Mouse (Mus musculus) heart, embryonic 16.5 days (tissue): Measurements from ENCODE around the gene Jak2. TPM values are rescaled to one million over a fixed set of nuclear protein-coding genes. Genes with fewer than 3 reads are reported as not detected.

Experiments used
- ATAC-seq: fragments of 200-750 bp; cut with Nextera tagmentation; replicated peaks from 2 replicates; pipeline ENCODE4 v1.8.0; 2017; ENCODE audit warnings: moderate number of reproducible peaks; ENCODE audit not compliant: insufficient read depth, low FRiP score; ENCODE audit errors: extremely low read depth
- H3K27ac ChIP-seq: fragments of 300-500 bp; sonication (generic); 2 replicates; pipeline ENCODE4 v1.5.1; 2014; ENCODE audit warnings: mild to moderate bottlenecking, low read length, control low read depth, moderate library complexity
- H3K27me3 ChIP-seq: fragments of 300-500 bp; sonication (generic); 2 replicates; pipeline ENCODE4 v1.6.1; 2014; ENCODE audit warnings: low read length, mixed read lengths; ENCODE audit not compliant: control insufficient read depth, insufficient read depth
- H3K36me3 ChIP-seq: fragments of 300-500 bp; sonication (generic); 2 replicates; pipeline ENCODE4 v1.6.1; 2014; ENCODE audit not compliant: control insufficient read depth, insufficient read depth
- H3K4me1 ChIP-seq: fragments of 300-500 bp; sonication (generic); 2 replicates; pipeline ENCODE4 v1.6.1; 2014; ENCODE audit warnings: low read length, mixed read lengths; ENCODE audit not compliant: control insufficient read depth, insufficient read depth
- H3K4me2 ChIP-seq: fragments of 300-500 bp; sonication (generic); 2 replicates; pipeline ENCODE4 v1.6.1; 2014; ENCODE audit warnings: low read depth, mild to moderate bottlenecking, control low read depth, low read length
- H3K4me3 ChIP-seq: fragments of 300-500 bp; sonication (generic); 2 replicates; pipeline ENCODE4 v1.5.1; 2014; ENCODE audit warnings: mild to moderate bottlenecking, control low read depth, low read length
- H3K9ac ChIP-seq: fragments of 300-500 bp; sonication (generic); 2 replicates; pipeline ENCODE4 v1.6.1; 2014; ENCODE audit warnings: low read length, control low read depth
- H3K9me3 ChIP-seq: fragments of 300-500 bp; sonication (generic); replicated peaks from 2 replicates; pipeline ENCODE4 v1.6.1; 2016; ENCODE audit warnings: low read length; ENCODE audit not compliant: control insufficient read depth
- WGBS: fragments of 180-500 bp; shearing (Covaris S2); extraction: QIAGEN DNeasy Blood & Tissue Kit; methylation state at CpG from one replicate; pipeline ENCODE4 v1.1.7; 2014; 5-methylcytosine and 5-hydroxymethylcytosine counted together
- polyA plus RNA-seq: library from polyadenylated mRNA; unstranded; fragments of >200 nt; fragmentation: Nextera tagmentation; extraction: Ambion mirVana; gene quantifications from 2 replicates; pipeline ENCODE4 v1.2.1, GENCODE M21; 2015

The Jak2 gene
- polyA plus RNA-seq, 1 experiment from 2014 or later: 5.5 TPM

DNA sequence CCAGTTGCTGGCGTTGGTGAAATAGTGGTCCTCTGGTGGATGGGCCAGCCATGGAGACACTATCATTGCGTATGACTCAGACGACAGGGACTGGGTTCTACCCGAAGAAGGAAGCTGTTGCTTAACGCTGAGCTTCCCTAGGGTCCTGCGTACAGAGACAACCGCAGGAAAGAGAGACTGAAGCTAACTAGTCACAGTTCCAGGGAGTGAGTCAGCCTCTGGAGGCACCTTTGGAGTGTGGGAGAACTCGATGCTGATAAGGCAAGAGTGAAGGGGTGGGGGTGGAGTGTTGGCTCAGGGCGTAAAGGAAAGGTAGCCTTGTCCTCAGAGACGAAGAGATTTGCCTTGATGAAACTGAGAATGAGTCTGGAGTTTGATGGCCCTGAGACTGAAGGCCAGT lies 10.0 kb upstream of the Jak2 start:
- peaks cover 30% of the 10 kb centered on the region for H3K4me1 ChIP-seq
- no peak for ATAC-seq
- no peaks in the 10 kb centered on the region; the same call in 1 of the 2 replicates for H3K9me3 ChIP-seq
- no peak overlapping the region for H3K4me2 ChIP-seq
- no peak overlapping the region for H3K4me3 ChIP-seq
- H3K36me3 ChIP-seq: no peaks in the 10 kb centered on the region
- H3K9ac ChIP-seq: no peak overlapping the region
- whole genome bisulfite sequencing: 42% methylated on average over 10 of the region's 10 CpGs
- no peak overlapping the region for H3K27ac ChIP-seq
- no peaks in the 10 kb centered on the region for H3K27me3 ChIP-seq

DNA sequence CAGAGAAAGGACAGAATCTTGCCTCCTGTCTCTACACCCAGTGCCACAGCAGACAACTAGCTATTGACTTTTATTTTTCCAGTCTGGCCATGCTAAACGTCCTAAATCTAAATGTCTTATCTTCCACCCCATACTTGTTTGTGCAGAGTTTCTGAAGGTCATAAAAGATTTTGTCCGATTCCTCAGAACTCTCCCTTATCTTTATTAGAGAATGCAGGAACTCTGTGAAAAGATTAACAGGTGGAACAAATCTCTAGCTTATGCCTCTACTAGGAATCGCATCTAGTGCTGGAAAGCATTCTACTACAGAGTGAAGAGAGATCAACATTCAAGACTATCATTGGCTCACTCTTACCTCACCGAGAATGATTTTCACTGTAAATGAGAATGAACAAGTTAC lies 1.7 kb upstream of the Jak2 start:
- Histone ChIP-seq H3K4me1 (peaks cover 34% of the 10 kb centered on the region), H3K27ac (no peak overlapping the region), H3K9ac (peak overlapping the region; percentile 99), H3K4me2 (peak overlapping the region; percentile 94), H3K9me3 (no peaks in the 10 kb centered on the region; the same call in 1 of the 2 replicates), H3K4me3 (peak overlapping the region; percentile 96), H3K36me3 (no peaks in the 10 kb centered on the region), H3K27me3 (no peaks in the 10 kb centered on the region)
- WGBS: 33% methylated on average over 4 of the region's 4 CpGs
- no peak for ATAC-seq

DNA sequence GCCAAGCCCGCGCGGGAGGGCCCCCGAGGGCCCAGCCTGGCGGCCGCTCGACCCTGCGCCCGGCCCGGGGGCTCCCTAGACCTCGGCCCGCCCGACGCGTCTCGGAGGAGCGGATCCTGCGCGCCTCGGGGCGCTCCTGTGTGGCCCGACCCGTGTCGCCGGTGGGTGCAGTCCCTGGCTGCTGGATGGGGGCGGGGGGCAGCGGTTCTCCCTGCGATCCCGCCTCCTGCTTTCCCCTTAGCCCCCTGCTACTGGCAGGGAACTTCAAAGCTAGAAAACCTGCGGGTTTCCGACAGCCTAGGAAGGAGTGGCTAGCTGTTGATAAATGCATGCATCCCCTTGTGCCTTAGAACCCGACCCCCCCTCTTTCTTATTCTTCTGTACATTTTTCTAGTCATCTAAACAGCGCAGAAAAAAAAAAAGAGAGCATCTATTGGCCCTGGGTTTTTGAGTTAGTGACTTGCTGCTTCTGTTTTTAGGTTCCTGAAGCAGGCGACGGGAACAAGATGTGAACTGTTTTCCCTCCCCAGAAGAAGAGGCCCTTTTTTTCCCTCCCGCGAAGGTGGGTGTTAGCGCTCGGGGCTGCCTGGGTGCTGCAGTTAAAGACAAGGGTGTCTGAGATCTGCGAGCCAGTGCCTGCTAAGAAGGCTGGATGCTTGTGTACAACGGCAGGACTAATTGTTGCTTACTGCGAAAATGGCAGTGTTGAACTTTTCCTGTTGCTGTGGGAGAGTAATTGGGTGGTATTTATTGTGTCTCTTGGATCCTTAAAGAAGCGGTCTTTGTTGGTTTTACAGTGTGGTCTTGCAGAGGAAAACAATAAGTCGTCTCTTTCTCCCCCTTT lies 552 bp downstream of the Jak2 start:
- Histone ChIP-seq H3K4me2 (peak overlapping the region; percentile 94), H3K4me3 (peak overlapping the region; percentile 96), H3K27me3 (no peaks in the 10 kb centered on the region), H3K4me1 (peaks cover 34% of the 10 kb centered on the region), H3K9ac (peak overlapping the region; percentile 99), H3K9me3 (no peaks in the 10 kb centered on the region), H3K36me3 (no peaks in the 10 kb centered on the region), H3K27ac (peak overlapping the region; percentile 96)
- WGBS: under 1% methylated on average over 44 of the region's 44 CpGs
- peak; percentile 39 for ATAC-seq

GRCm38 (mm10) chr19:29252831-29253545 lies 1.4 kb downstream of the Jak2 start:
- peak overlapping the region; percentile 96; the same call in 1 of the 2 replicates for H3K27ac ChIP-seq
- H3K9me3 ChIP-seq: no peaks in the 10 kb centered on the region

DNA sequence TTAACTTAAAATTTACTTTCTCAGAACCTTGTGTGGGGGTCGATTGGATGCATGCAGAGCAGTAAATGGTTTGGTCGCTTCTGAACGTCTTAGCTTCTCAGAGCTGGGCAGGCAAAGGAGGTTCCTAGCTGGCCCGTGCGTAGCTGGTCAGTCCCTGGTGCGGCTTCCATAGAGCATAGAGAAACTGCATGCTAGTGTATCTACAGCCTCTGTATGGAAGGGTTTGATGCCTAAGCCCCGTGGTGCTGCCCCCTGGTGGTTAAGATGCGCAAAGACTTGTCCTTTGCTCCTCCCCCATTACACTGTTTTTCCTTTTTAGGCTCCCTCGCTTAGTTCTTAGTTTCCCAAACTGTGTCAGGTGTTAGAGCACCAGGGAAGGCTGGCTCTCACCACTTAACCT lies 2.1 kb downstream of the Jak2 start:
- WGBS: 2% methylated on average over 9 of the region's 9 CpGs
- peak overlapping the region; percentile 67 for H3K9ac ChIP-seq
- H3K27me3 ChIP-seq: no peaks in the 10 kb centered on the region
- 0 out of 2 replicates have a peak, but pooled peaks have one; percentile 20 for ATAC-seq
- no peaks in the 10 kb centered on the region for H3K36me3 ChIP-seq
- H3K4me2 ChIP-seq: peak overlapping the region; percentile 94
- no peaks in the 10 kb centered on the region for H3K9me3 ChIP-seq
- H3K4me1 ChIP-seq: peaks cover 34% of the 10 kb centered on the region
- peak overlapping the region; percentile 63; the same call in 1 of the 2 replicates for H3K27ac ChIP-seq
- H3K4me3 ChIP-seq: peak overlapping the region; percentile 96

More at GRCm38 (mm10) chr19:29252831-29253545, 1.4 kb downstream of the Jak2 start:
- H3K27me3 ChIP-seq: no peaks in the 10 kb centered on the region
- WGBS: 27% methylated on average over 10 of the region's 10 CpGs
- H3K9ac ChIP-seq: peak overlapping the region; percentile 99
- peak overlapping the region; percentile 94 for H3K4me2 ChIP-seq
- peak overlapping the region; percentile 96 for H3K4me3 ChIP-seq
- no peaks in the 10 kb centered on the region for H3K36me3 ChIP-seq
- ATAC-seq: no peak
- H3K4me1 ChIP-seq: peaks cover 34% of the 10 kb centered on the region

DNA sequence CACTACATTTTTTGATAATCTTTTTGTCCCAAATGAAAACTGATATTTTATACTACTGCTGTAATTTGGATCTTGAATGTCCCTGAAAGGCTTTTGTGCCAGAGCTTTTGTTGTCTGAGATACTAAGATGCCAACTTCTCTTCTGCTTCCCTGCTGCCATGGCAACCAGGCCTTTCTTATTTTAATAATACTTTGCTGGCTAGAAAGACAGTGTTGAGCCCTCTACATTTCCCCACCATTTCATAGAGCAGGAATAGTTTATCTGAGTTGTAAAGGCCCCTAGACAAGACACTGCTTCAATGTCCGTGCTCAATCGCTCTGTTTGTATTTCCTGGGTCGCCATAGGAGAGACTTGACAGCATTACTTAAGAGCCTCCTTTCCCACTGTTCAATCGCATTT lies 3.0 kb downstream of the Jak2 start:
- Histone ChIP-seq H3K4me3 (no peak overlapping the region), H3K36me3 (no peaks in the 10 kb centered on the region), H3K9me3 (no peaks in the 10 kb centered on the region), H3K4me1 (peaks cover 30% of the 10 kb centered on the region), H3K27ac (no peak overlapping the region), H3K9ac (0 out of 2 replicates have a peak overlapping the region, but pooled peaks have one; percentile 15), H3K4me2 (peak overlapping the region; percentile 94; the same call in 1 of the 2 replicates), H3K27me3 (no peaks in the 10 kb centered on the region)
- 54% methylated on average over 4 of the region's 4 CpGs for WGBS
- ATAC-seq: no peak

DNA sequence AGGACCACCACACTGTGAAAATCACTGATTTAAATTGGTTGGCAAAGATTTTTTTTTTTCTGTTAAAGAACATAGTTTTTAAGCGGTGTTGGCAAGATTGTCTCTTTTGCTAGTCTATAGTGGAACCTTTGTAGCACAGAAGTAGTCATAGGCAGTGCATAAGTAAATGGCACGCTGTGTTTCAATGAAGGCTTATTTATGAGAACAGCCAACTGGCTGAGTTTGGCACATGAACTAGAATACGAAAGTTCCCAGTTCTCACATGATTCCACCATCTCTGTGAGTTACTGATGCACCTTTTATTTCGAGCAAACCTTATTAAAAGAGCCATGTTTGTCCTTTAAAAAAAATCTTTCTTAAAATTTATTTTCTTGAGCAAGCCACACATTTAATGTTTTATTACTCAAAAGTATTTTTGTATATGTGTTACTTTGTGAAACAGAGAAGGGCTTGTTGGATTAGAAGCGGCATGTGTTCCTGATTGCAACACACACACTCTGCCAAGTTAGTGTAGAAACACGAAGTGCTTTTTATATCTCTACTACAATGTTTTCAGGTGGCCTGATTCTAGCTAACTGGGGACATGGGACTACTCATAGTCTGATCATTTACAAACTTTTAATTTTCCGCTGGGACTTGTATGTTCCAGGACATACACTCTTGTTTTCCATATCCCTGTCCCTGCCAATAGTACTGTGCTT lies 3.8 kb downstream of the Jak2 start:
- WGBS: 79% methylated on average over 7 of the region's 7 CpGs
- H3K9ac ChIP-seq: no peak overlapping the region
- H3K36me3 ChIP-seq: no peaks in the 10 kb centered on the region
- H3K4me1 ChIP-seq: peaks cover 22% of the 10 kb centered on the region
- H3K4me2 ChIP-seq: no peak overlapping the region
- no peak for ATAC-seq
- no peaks in the 10 kb centered on the region for H3K27me3 ChIP-seq
- H3K27ac ChIP-seq: no peak overlapping the region
- H3K4me3 ChIP-seq: no peak overlapping the region
- H3K9me3 ChIP-seq: no peaks in the 10 kb centered on the region

- Histone ChIP-seq H3K27ac (no peak overlapping the region), H3K9me3 (no peaks in the 10 kb centered on the region), H3K4me3 (no peak overlapping the region), H3K4me1 (peaks cover 8% of the 10 kb centered on the region), H3K4me2 (no peak overlapping the region), H3K36me3 (0 out of 2 replicates have a peak, but pooled peaks cover 3% of the 10 kb centered on the region), H3K27me3 (no peaks in the 10 kb centered on the region), H3K9ac (no peak overlapping the region)
- 86% methylated on average over 9 of the region's 9 CpGs for WGBS
- ATAC-seq: no peak
Measured at GRCm38 (mm10) chr19:29261638-29262037, 10.0 kb downstream of the Jak2 start.
